Mouse (Mus musculus): ENCODE data around the gene Acad10. TPM values are rescaled to one million over a fixed set of nuclear protein-coding genes. Genes with fewer than 3 reads are reported as not detected.

The Acad10 gene
- polyA plus RNA-seq, 1 experiment, result 3.4 TPM

DNA sequence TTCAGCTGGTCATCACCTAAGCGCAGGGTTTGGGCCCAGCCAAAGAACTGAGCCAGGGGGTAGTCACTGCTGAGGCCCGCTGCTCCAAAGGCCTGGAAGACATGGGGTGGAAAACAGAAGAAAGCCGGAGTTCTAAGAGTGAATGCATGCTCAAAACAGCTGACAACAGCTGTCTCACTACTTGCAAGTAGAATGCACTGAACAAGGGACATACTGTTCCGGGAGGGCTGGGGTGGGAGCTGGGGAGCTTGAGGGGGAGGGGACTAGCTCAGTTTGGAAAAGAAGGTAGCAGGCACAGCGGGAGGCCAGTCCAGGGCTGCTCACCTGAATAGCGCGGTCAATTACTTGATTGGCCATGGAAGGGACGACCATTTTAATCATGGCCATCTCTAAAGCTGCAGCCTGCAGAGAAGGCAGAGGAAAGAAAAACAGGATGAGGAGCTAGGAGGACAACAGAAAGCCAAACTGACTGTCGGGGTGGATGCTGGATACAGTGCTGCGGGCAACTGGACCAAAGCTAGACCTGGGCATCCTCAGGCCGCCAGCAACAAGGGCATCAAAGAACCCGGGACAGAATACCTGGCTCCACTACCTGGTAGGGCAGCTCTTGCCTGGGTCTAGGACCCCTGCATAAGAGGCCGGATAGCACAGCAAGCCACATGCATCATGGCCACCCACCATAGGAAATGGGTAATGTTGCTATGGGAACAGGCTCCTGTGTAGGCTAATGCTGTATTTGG is 61.3 kb downstream of the Acad10 start:
- Histone ChIP-seq H3K36me3 (replicated peaks; ENCODE audit: low read length) (peaks cover 14% of the 10 kb centered on the region), H3K4me1 (peaks cover 62% of the 10 kb centered on the region), H3K27me3 (replicated peaks) (no peaks in the 10 kb centered on the region), H3K9me3 (no peaks in the 10 kb centered on the region), H3K4me3 (replicated peaks) (no peak overlapping the region)
- no peak for TF ChIP-seq FLI1 (IDR thresholded peaks at IDR 0.05; ENCODE audit: low read length)
- TF ChIP-seq GATA1 (IDR thresholded peaks at IDR 0.05; ENCODE audit: borderline replicate concordance, low read length), result no peak

DNA sequence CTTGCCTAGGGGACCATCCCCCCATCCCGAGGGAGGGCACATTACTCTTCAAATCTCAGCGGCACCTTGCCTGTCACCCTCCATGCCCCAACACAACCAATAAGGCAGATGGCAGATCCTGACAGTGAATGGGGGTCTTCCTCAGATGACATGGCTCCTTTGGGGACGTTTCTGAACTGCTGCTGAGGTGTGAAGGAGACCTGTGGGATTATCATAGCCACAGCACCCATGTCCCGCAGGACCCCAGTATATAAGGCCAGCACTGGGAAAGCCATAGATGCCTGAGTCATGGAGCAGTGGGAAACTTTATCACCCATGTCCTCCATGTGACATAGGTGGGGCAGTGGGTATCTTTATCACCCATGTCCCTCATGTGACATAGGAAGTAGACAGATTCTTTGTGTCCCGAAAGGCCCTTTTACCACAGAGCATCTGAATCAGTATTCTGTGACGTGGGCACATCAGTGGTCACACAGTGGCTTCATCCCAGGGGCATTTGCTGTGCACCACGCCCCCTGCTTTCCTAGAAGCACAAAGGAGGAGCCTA is 62.2 kb downstream of the Acad10 start:
- Histone ChIP-seq H3K4me3 (replicated peaks) (peak overlapping the region; percentile 12), H3K27me3 (replicated peaks) (no peaks in the 10 kb centered on the region), H3K9me3 (no peaks in the 10 kb centered on the region), H3K4me1 (peaks cover 68% of the 10 kb centered on the region), H3K36me3 (replicated peaks; ENCODE audit: low read length) (peaks cover 14% of the 10 kb centered on the region)
- TF ChIP-seq FLI1 (IDR thresholded peaks at IDR 0.05; ENCODE audit: low read length) (no peak), GATA1 (IDR thresholded peaks at IDR 0.05; ENCODE audit: borderline replicate concordance, low read length) (no peak)

DNA sequence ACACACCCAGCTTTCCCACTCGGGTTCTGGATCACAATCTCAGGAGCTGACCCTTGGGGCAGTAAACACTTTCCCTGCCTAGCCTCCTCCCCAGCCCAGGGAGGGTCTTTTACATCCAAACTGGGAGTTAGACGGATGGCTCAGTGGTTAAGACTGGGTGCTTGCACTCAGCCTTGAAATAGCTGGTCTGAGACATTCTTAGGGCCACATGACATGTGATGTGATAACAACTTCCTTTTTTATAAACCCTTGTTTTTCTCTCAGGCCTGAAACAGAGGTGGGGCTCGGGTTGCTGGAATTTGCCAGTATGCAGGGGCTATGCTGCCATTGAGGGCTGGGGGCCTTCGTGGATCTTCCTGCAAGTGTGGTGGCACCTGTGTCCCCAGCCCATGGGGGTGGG is 63.0 kb downstream of the Acad10 start:
- Histone ChIP-seq H3K36me3 (replicated peaks; ENCODE audit: low read length) (peaks cover 15% of the 10 kb centered on the region), H3K9me3 (no peaks in the 10 kb centered on the region), H3K4me3 (replicated peaks) (peak overlapping the region; percentile 18), H3K4me1 (peaks cover 73% of the 10 kb centered on the region), H3K27me3 (replicated peaks) (no peaks in the 10 kb centered on the region)
- no peak for TF ChIP-seq FLI1 (IDR thresholded peaks at IDR 0.05; ENCODE audit: low read length)
- TF ChIP-seq GATA1 (IDR thresholded peaks at IDR 0.05; ENCODE audit: borderline replicate concordance, low read length), result no peak

DNA sequence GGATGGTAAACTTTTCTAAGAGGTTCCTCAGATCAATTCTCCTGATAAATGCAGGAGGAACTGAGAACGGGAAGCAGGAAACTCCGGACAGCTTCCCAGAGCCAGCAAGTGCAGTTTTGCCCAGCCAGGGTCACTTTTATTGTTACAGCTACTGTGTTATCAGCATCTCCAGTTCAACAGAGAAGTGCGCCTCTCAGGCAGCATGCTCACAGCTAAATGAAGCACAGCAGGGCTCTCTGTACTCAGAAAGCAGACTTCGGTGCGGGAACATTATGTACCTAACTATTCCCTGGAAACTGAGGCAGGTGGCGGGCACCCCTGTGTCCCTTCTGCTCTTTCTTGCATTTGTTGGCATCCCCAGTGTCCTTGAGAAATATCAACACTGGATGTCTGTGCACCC is 64.1 kb downstream of the Acad10 start:
- Histone ChIP-seq H3K27me3 (replicated peaks) (no peaks in the 10 kb centered on the region), H3K4me1 (peaks cover 75% of the 10 kb centered on the region), H3K36me3 (replicated peaks; ENCODE audit: low read length) (peaks cover 26% of the 10 kb centered on the region), H3K9me3 (no peaks in the 10 kb centered on the region), H3K4me3 (replicated peaks) (no peak overlapping the region)
- TF ChIP-seq GATA1 (IDR thresholded peaks at IDR 0.05; ENCODE audit: borderline replicate concordance, low read length), result no peak
- no peak for TF ChIP-seq FLI1 (IDR thresholded peaks at IDR 0.05; ENCODE audit: low read length)

DNA sequence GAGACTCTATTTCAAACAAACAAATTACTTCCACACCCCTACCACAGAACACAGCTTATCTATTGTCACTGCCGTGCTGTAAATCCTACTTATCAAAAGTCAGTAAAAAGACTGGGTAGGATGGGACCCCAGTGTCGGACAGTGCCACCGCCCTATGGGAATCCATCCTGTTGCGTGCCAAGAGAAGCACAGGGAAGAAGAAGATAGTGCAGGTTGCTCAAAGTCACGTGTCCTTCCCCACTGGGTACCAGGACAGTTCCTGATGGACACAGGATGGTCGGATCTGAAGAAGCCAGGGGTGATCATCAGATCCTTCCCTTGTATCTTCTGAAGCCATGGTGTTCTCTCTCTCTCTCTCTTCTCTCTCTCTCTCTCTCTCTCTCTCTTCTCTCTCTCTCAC is 64.6 kb downstream of the Acad10 start:
- H3K27me3 ChIP-seq (replicated peaks), result no peaks in the 10 kb centered on the region

DNA sequence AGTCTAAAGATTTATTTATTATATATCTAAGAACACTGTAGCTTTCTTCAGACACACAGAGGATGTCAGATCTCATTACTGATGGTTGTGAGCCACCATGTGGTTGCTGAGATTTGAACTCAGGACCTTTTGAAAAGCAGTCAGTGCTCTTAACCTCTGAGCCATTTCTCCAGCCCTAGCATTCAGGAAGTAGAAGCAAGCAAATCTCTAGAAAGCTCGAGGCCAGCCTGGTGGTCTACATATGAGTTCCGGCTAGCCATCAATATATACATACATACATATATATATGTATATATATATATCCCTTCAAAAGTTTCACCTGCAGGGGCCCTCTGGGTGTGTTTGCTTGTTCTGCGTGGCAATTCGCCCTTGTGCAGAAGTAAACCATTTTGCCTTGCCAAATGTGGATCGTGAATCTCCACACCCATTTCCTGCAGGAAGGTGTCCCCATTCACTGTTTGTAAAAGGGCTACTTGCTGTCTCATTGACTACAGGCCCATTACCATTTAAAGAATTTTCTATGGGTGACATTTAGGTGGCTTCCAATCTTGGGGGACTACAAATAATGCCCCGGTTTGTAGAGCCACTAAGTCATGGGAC is 65.5 kb downstream of the Acad10 start:
- TF ChIP-seq GATA1 (IDR thresholded peaks at IDR 0.05; ENCODE audit: borderline replicate concordance, low read length) (no peak), FLI1 (IDR thresholded peaks at IDR 0.05; ENCODE audit: low read length) (no peak)

More for the DNA sequence above, 64.6 kb downstream of the Acad10 start:
- Histone ChIP-seq H3K4me3 (replicated peaks) (no peak overlapping the region), H3K9me3 (no peaks in the 10 kb centered on the region), H3K36me3 (replicated peaks; ENCODE audit: low read length) (peaks cover 30% of the 10 kb centered on the region), H3K4me1 (peaks cover 78% of the 10 kb centered on the region)
- TF ChIP-seq GATA1 (IDR thresholded peaks at IDR 0.05; ENCODE audit: borderline replicate concordance, low read length) (no peak), FLI1 (IDR thresholded peaks at IDR 0.05; ENCODE audit: low read length) (no peak)

DNA sequence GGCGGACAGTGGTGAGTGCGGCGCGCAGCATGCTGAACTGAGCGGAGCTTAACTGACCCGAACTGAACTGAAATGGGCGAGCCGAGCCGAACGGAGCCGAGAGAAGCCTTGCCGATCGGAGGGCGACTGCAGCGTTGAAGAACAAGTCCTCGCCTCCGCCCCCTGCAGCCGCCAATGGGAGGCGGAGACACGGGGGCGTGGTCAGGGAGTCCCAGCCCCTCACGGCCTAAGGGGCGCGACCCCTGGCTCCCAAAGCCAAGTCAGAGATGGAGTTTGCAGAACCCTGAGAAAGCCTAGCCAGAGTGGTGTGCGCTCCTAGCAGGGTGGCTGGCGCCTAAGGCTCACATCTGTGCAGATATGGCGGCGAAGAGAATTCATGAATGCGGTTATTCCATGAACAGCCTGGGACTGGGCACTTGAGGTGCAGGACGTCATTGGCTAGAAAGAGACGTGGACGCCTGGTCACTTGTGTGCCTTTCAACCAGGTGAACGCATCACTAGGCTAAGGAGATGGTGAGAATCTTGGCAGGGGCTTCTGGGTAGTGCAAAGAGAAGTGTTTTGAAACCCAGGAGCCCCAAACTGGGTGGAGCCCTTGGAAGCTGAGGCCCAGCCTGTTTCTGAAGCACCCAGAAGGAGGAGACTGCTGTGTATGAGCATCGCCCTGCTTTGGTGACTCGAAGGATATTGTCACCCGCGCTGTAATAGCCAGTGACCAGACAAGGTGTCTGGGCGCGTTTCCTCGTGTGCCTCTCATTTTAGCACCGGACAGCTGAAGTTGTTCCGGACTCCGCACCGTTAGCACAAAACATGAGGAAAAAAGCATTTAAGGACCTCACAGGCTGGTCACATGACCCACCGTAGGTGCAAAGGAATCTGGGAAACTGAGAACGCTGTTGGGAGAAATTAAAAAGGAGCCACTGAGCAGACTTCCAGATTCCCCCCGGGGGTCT is 66.6 kb downstream of the Acad10 start, which contains the start of gene Aldh2:
TSS of gene Aldh2 (minus strand) at position 374 of the 951 bp plus-strand sequence.
- H3K36me3 ChIP-seq (replicated peaks; ENCODE audit: low read length), result peaks cover 44% of the 10 kb centered on the region
- TF ChIP-seq FLI1 (IDR thresholded peaks at IDR 0.05; ENCODE audit: low read length) (no peak), GATA1 (IDR thresholded peaks at IDR 0.05; ENCODE audit: borderline replicate concordance, low read length) (no peak)
- peak within 1 kb of the TSS; percentile 100 for H3K4me3 ChIP-seq (replicated peaks)
- peaks cover 92% of the 10 kb centered on the region for H3K4me1 ChIP-seq
- no peaks in the 10 kb centered on the region for H3K9me3 ChIP-seq
- no peaks in the 10 kb centered on the region for H3K27me3 ChIP-seq (replicated peaks)

More for the DNA sequence above, 65.5 kb downstream of the Acad10 start:
- H3K4me1 ChIP-seq, result peaks cover 87% of the 10 kb centered on the region
- H3K36me3 ChIP-seq (replicated peaks; ENCODE audit: low read length), result peaks cover 39% of the 10 kb centered on the region
- H3K9me3 ChIP-seq, result no peaks in the 10 kb centered on the region
- no peak overlapping the region for H3K4me3 ChIP-seq (replicated peaks)
- no peaks in the 10 kb centered on the region for H3K27me3 ChIP-seq (replicated peaks)

DNA sequence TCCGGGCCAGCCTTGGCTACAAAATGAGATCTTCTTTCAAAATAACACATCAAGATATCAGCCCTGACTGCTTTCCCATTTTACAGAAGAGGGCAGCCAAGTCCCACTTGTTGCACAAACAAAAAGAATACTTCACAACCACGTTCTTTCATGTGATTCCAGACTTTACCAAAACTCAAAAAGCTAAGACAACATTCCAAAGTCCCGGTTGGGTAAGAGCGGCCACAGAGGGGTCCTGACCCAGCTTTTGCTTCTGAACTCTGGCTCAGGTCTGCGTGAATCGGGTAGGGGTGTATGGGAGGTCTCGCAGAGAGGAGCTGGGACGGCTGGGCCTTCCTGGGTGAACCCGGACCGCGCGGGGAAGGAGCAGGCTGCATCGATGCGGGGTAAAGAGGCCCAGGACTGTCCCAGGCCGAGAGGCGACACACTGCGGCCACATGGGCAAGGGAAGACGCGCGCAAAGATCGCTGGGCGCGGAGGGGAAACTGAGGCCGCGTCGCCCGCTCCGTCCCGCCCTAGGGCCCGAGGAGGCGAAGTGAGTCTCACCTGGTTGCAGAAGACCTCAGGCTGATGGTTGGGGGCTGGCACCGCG is 67.4 kb downstream of the Acad10 start:
- no peak for TF ChIP-seq FLI1 (IDR thresholded peaks at IDR 0.05; ENCODE audit: low read length)
- TF ChIP-seq GATA1 (IDR thresholded peaks at IDR 0.05; ENCODE audit: borderline replicate concordance, low read length), result no peak
- H3K4me3 ChIP-seq (replicated peaks), result peak overlapping the region; percentile 100
- H3K36me3 ChIP-seq (replicated peaks; ENCODE audit: low read length), result peaks cover 43% of the 10 kb centered on the region
- peaks cover 92% of the 10 kb centered on the region for H3K4me1 ChIP-seq
- H3K9me3 ChIP-seq, result no peaks in the 10 kb centered on the region
- no peaks in the 10 kb centered on the region for H3K27me3 ChIP-seq (replicated peaks)
